Mouse (Mus musculus) heart, adult 18-20 months (tissue): ENCODE results near the gene Rangrf. TPM values are rescaled to one million over a fixed set of nuclear protein-coding genes. Genes with fewer than 3 reads are reported as not detected.
"Not testable (repeated sequence)": the region's sequence is repeated elsewhere in the genome, so short reads cannot be mapped to it uniquely, and the experiment has no call there.

ENCODE experiments used
- DNase-seq, 2 experiments: peaks; one replicate each; pipeline ENCODE4 v3.0.0; 2021 to 2022; ENCODE audit warnings: mixed read lengths in 1 of 2
- long read RNA-seq, 2 experiments: library from polyadenylated mRNA; stranded (forward); transcript quantifications; one replicate each; pipeline ENCODE4 v2.0.0; 2021
- total RNA-seq, 2 experiments: library from RNA; stranded (reverse); gene quantifications; 2 replicates each; pipeline ENCODE4 v1.2.3; 2021

Rangrf gene
- total RNA-seq, result 100 to 1,000 TPM in 1 of 2 experiments, 10 to 100 TPM in 1; 87.5 to 102 TPM
- long read RNA-seq, experiment 1, transcript Rangrf-205 (3 exons, 568 nt), result minor isoform, 9 of 58 reads
- long read RNA-seq, experiment 1, transcript Rangrf-201 (5 exons, 820 nt), result major isoform, 46 of 58 reads
- long read RNA-seq, experiment 1, partial matches to known transcripts, result 0 of 58 reads
- long read RNA-seq, experiment 1, other reads (novel, unspliced or antisense), result 3 of 58 reads
- long read RNA-seq, experiment 2, transcript Rangrf-201 (5 exons, 820 nt), result major isoform, 26 of 34 reads
- long read RNA-seq, experiment 2, transcript Rangrf-205 (3 exons, 568 nt), result minor isoform, 7 of 34 reads
- long read RNA-seq, experiment 2, partial matches to known transcripts, result 0 of 34 reads
- long read RNA-seq, experiment 2, other reads (novel, unspliced or antisense), result 1 of 34 reads

DNA sequence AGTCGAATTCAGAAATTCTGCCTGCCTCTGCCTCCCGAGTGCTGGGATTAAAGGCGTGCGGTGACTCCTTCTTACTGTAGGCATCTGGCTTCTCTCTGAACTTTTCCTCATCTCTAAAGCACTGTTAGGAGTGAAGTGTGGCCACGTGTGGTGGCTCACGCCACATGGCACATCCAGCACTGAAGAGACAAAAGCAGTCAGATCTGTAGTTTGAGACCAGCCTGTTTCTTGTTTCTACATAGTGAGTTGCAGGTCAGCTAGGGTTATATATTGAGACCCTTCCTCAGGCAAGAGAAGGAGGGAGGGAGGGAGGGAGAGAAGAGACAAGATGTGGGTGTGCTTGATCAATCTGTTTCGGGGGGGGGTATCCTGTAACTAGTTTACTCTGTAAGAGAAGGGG, at the start of gene Rangrf:
Gene Rangrf (minus strand): TSS at position 101 of the 400 bp plus-strand sequence.
- DNase-seq, result no peak

DNA sequence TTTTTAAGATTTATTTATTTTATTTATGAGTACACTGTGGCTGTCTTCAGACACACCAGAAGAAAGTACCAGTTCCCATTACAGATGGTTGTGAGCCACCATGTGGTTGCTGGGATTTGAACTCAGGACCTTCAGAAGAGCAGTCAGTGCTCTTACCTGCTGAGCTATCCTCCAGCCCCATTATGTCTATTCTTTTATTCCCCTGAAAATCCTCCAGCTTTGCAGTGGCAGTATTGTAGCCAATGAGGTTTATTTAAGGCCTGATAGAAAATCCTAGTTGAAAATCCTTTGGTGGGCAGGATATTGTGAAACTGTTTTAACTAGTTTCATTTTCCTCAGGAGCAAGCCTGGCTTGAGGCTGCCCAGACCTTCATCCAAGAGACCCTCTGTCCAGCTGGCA, 45.7 kb upstream of the Rangrf start:
- no peak for DNase-seq

DNA sequence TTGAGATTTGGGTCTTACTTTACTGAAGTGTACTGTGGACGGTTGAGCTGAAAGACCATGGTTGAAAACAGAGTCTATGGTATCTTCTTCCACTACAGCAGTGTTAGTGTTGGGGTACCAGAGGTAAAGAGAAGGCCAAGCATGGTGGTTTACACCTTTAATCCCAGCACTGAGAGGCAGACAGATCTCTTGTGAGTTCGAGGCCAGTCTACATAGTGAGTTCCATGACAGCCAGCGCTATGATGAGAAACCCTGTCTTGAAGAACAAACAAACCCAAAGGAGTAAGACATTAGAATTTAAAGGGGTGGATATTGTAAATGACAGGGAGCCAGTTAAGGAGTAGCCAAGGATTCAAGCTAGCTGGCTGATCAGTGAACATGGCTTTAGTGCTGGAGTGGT, 41.8 kb upstream of the Rangrf start:
- DNase-seq, result no peak

DNA sequence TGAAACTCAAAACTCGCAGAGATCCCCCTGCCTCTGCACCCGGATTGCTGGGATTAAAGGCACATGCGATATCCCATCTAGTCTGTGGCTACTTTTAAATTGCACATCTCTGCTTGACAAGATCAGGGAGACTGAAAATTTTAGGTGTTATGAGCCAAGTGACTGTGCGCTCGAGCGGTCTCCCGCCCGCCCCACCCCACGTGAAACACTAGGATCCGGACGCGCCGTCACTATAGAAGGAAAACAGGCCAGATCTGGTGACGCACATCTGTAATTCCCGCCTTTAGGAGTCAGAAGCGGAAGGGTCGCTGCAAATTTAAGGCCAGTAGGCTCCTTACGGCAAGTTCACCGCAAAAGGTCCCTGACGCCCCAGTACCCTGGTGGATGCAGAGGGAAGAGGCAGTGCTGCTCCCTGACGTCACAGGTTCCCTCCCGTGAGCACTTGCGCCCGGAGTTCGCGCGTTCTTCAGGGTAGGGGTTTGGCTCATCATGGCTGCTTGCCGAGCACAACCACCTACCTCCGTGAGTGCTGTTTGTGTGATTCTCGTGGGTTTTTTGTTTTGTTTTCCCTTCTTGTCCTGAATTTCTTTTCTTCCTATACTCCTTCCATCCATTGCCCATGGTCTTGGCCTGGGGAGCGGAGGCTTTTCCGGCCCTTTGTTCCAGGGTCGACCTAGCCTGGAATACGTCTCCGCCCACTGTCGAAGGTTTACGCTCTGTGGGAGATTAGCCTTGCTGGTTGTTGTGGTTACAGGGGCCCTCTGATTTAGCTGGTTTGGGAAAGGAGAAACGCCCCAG, 40.9 kb upstream of the Rangrf start, which contains the start of gene Ctc1:
Gene Ctc1 (plus strand): TSS at position 268 of the 798 bp plus-strand sequence.
- peak; percentile 94 for DNase-seq

DNA sequence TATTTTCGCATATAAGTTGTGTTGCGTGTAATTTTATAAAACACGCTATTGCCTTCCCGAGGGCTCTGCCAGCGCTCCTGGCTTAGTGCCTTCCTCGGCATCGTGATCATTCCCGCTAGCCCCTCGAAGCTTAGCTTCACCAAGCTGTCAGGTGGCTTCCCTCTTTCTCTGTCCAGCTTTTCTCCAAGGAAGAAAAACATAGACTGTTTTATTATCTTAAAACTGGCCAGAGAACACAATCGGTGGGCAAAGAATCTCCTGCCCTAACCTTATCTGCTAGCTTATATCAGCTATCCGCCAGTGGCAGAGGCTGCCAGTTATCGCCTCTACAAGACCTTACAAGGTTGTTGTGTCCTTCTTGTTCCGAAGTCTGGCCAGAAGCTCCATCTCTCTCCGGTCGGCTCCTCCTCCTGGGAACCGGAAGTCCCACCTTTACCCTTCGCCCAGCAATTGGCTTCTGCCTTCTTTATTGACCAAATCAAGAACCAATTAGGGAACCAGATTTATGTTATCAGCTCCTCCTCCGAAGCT, 37.2 kb upstream of the Rangrf start:
- peak; percentile 94 to 96 for DNase-seq

DNA sequence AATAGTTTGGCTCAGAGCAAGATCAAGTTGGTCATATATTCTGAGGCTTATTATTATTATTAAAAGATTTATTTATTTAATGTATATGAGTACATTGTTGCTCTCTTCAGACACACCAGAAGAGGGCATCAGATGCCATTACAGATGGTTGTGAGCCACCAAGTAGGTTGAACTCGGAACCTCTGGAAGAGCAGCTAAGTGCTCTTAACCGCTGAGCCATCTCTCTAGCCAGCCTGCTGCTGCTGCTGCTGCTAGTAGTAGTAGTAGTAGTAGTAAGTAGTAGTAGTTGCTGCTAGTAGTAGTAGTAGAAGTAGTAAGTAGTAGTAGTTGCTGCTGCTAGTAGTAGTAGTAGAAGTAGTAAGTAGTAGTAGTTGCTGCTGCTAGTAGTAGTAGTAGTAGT, 36.5 kb upstream of the Rangrf start:
- not testable (repeated sequence) for DNase-seq

DNA sequence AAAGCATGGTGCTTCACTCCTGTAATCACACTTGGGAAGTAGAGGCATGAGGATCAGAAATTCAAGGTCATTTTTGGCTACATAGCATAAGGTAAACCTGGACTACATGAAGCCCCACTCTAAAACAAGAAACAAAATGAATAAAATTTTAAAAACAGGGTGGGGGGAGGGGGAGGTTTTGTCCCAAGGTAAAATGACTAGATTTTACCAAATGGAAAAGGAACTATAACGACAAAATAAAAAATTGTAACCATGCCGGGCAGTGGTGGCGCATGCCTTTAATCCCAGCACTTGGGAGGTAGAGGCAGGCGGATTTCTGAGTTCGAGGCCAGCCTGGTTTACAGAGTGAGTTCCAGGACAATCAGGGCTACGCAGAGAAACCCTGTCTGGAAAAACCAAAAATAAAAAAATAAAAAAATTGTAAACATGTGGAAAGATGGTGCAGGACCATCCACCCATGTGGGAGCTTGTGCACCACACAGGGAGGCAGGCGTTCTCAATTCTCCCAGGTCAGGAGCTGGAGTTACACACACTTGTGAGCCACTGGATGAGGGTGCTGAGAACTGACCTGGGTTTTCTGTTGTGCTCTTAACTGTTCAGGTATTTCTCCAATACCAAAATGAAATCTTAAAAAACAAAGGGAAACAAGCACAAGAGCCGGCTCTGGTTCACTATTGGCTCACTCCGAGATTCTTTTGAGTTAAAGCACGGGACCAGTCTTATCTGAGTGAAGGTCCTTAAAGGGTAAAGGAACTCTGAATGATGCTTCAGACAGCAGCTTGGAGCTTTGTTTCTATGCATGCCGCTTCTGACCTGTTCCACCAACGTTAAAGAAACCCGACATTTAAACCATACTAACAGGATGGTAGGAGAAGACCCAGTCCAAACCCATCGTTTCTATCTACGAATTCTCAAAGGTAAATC, 35.7 kb upstream of the Rangrf start:
- no peak for DNase-seq

DNA sequence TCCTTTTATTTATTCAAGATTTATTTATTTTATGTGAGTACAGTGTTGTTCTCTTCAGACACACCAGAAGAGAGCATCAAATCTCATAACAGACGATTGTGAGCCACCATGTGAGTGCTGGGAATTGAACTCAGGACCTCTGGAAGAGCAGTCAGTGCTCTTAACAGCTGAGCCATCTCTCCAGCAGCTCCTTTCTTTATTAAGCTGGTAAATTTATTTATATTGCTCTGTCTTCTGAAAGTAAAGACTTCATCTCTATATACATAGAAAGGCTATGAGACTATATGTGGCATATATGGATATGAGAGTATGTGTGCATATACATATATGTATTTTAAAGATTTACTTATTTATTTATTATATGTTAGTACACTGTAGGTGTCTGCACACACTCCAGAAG, 34.5 kb upstream of the Rangrf start:
- no peak for DNase-seq

DNA sequence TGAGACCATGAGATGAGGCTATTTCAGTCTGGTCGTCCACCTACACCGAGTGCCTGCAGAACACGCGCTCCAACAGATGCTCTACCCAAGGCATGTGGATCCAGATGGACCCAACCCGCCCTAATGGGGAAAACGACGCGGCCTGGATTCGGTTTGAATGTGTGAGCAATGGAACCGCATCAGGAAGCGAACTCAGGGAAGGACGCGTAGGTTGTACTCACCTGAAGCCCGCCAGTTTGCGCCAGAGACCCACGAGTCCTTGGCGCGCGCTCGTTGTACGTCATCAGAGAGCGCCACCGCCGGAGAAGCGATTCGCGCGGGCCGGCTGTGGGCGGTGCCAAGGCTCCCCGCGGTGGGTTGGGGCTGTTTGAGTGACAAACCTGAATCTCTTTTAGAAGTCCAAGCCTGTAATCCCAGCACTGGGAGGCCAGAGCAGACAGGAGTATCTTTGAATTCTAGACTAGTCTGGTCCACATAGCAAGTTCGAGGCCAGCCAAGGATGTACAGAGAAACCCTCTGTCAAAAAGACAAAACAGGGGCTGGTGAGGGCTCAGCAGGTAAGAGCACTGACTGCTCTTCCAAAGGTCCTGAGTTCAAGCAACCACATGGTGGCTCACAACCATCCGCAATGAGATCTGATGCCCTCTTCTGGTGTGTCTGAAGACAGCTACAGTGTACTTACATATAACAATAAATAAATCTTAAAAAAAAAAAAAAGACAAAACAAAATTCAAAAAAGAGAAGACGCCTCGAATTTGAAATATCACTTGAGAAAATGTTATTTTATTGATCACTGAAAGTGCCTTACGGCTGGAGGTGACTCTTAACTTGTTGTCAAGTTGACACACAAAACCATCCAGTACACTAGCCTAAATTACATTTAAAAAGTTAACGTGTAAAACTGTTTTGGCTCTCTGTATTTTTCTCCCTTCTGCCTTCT, 33.5 kb upstream of the Rangrf start, which contains the start of gene Pfas:
Gene Pfas (minus strand): TSS at position 279 of the 940 bp plus-strand sequence.
- DNase-seq, result peak; percentile 87 to 91

DNA sequence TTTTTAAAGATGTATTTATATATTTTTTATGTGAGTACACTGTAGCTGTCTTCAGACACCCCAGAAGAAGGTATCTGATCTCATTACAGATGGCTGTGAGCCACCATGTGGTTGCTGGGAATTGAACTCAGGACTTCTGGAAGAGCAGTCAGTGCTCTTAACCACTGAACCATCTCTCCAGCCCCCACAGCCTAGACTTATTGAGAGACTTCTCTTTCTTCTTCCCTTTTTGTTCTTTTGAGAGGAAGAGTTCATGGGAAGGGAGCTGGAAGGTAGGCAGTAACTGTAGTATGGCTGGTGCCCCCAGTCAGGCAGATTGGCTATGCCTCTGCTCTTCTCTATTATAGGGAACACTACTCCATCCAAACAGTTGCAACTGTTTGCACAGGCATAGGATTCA, 31.6 kb upstream of the Rangrf start:
- not testable (repeated sequence) for DNase-seq

DNA sequence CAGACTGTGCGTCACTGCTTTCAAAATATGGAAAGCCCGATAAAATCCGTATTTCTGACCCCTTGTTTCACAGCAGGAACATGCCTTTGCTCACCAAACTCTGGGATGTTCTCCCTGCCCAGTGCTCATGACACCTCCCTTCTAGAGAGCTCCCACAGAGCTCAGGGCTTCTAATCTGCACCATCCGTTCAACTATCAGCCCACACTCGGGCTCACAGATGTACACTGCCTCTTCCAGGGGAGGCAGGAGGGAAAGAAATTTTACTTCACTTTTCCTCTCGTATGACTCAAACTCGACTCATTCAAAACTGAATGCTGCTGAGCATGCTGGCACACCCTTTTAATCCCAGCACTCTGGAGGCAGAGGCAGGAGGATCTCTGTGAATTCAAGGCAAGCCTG, 30.2 kb upstream of the Rangrf start:
- DNase-seq, result no peak

DNA sequence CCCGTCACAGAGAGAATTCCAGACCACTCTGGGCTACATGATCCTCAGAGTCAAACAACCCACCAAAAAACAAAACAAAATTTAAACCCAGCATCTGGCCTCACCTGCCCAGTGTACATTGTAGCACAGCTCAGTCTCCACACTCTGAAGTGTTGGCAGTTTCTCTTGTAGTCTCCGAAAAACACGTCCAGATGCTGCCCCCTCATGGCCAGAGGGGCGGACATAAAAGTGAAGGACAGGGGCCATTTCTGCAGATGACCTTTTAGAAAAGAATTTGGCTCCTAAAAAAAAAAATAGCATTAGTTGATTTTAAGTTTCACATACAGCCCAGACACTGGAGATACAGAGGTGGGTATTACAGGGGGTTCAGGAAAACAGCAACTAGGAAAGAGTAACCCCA, 28.6 kb upstream of the Rangrf start:
- DNase-seq, result peak; percentile 34 to 44

DNA sequence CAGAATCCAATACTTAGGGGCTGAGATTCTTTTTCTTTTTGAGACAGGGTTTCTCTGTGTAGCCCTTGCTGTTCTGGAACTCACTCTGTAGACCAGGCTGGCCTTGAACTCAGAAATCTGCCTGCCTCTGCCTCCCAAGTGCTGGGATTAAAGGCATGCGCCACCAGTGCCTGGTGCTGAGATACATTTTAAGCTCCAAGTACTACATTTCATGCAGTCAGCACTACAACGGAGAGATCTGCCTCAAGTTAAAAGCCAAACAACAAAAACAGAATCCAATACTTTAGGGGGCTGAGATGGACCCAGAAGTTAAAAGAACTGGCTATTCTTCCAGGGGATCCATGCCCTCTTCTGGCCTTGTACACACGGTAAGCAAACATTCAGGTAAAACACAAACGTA, 27.8 kb upstream of the Rangrf start:
- DNase-seq, result not testable (repeated sequence)

DNA sequence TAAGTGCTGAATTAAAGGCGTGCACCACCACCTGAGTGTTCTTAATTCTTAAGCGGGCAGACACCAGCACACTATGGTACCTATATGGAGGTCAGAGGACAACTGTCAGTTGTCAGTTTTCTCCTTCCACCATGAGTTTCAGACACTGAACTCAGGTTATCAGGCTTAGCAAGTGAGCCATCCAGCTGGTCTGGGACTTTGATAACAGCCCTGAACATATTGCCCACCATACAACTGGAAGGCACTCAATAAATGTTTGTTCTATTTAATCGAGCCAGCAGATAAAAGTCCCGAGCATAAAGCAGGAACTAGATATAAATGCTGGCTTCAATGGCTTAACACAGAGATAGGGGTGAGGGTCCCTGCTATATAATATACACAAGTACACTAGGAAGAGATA, 22.1 kb upstream of the Rangrf start:
- DNase-seq, result no peak

DNA sequence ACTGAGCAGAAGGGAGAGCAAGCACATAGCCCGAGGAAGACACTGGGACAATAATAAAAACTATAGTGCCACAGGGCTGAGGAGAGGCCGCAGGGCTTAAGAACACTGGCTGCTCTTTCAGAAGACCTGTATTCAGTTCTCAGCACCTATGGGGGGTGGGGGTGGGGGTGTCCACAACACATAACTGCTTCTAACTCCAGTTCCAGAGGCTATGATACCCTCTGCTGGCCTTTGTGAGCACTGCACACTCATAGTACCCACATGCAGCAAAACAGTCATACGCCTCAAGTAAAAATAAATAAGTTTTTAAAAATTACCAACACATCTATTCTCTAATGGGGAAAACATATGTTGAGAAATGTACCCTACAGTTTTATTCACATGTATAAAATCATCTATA, 19.4 kb upstream of the Rangrf start:
- no peak for DNase-seq

DNA sequence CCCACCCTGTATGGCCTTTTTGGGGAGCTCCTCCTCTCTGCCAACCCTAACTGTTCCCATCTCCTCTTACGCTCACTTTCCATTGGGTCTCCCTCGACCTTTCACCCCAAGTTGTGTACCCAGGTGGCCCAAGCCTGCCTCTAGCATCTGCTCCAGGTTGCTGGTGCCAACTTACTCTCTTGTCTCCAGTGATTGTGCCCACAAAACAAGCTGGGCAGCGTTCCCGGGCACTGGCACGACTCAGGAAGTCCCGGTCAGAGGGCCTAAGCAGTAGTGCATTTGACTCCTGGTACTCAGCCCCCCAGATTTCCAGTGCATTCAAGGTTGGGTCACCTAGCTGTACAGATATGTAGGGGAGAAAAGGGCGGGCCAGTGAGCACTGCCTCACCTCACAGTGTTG, 18.1 kb upstream of the Rangrf start:
- no peak for DNase-seq

DNA sequence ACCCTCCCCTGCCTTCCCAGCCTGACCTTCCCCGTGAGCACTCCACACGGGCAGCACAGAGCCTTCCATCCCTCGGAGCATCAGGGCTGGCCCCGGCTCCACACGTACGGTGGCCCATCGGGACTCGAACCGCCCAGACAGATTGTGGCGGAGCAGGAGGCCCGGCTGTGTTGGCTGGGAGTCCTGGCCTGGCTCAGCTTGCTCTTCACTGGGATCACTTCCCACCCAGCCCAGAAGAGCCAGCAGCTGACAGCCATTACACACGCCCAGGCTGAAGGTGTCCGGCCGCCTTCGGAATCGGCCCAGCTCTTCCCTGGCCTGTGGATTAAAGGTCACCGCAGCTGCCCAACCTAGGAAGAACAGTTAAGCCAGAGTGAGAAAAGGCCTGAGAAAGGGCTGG, 13.4 kb upstream of the Rangrf start:
- peak in 1 of 2 experiments; percentile 21 for DNase-seq

DNA sequence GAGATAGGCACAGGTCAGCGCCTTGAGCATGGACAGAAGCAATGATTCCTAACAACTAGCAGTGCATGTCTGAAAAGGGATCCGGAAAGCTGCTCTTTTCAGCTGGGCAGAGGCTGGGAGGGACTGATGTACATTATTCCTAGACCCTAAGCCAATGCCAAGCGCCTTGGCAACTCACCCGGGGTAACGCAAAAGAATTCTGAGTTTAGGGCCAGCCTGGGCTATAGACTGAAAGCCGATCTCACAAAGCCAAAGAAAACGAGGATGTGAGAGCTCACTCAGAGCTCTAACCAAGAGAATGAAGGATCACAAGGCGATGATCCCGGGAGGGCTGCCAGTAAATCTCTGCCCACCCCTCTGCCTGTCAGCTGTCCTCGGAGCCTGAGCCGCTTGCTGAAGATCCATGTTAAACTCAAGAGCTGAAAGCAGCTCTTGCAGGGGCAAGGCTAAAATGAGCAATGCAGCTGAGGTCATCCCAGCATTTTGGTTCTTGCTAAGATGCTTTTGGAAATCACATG, 12.4 kb upstream of the Rangrf start:
- no peak for DNase-seq

DNA sequence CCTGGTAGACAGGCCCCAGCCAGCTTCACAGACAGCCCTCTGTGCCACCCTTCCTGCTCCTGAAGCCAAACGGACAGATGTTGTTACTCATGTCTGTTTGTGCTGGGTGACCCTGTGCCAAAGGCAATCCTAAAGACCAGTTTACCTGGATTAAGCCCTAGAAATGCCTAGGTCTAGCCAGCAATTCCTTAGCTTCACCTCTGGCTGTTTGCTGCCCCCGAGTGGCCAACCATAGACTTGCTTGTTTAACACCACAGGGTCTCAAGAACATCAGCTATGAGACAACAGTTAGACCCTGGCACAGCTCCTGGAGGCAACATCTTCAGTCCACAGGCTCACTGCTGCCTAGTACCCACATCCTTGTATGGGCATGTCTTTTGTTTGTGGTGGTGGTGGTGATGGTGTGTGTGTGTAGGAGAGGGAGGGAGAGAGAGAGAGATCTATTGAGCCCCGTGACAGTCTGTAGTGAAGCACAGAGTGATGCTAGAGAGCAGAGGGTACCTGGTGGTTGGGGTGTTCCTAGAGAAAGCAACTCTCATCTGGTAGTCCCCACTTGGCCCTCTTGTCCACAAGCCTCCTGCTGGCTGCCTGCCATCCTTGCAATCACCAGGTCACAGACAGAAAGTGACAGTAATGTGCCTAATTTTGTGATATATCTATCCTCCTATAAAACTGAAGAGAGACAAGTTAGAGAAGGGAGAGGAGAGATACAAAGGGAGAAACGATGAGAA, 7.8 kb upstream of the Rangrf start:
- peak; percentile 69 to 89 for DNase-seq

DNA sequence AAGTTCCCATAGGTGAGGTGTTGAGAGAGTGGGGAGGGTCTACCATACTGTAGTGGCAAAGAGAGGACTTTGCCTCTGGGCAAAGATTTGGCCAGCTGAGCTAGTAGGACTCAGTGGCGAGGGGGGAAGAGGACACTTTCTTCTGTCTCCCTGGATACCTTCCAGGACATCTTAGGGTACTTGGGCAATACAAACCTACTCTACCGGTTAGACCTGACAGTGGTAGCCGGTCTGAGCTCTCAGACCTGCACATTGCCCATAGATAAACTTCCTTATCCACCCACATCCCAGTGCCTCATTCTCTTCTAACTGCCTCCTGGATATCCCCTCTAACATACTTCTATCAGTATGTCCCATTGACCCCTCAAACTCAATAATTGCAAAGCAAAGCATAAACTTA, 5.9 kb upstream of the Rangrf start:
- DNase-seq, result no peak
